Mouse (Mus musculus): Measurements from ENCODE around the gene Fam189b. TPM values are rescaled to one million over a fixed set of nuclear protein-coding genes. Genes with fewer than 3 reads are reported as not detected.

Gene Fam189b
- polyA plus RNA-seq, 1 experiment, result 0.84 TPM

DNA sequence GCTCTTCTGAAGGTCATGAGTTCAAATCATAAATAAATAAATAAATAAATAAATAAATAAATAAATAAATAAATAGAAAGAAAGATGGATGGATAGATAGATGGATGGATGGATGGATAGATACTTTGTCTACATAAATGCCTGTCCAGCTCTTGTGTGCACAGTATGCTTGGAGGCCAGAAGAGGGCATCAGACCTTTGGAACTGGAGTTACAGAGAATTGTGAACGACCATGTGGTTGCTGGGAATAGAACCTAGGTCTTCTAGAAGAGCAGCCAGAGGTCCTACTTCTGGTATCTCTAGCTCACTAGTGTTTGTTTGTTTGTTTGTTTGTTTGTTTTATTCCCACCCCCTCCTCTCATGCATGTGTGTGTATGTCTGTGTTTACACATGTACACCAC is 10.4 kb downstream of the Fam189b start:
- H3K4me3 ChIP-seq (replicated peaks), result no peak overlapping the region
- no peaks in the 10 kb centered on the region for H3K9me3 ChIP-seq (ENCODE audit: control insufficient read depth, low read length)
- H3K36me3 ChIP-seq (ENCODE audit: control insufficient read depth), result no peaks in the 10 kb centered on the region
- peaks cover 26% of the 10 kb centered on the region for H3K27me3 ChIP-seq (ENCODE audit: control insufficient read depth)
- peaks cover 23% of the 10 kb centered on the region for H3K4me1 ChIP-seq (ENCODE audit: control insufficient read depth)
- no peak for TF ChIP-seq GATA1 (IDR thresholded peaks at IDR 0.05; ENCODE audit: low read length)
- TF ChIP-seq TAL1 (IDR thresholded peaks at IDR 0.05; ENCODE audit: low read length), result no peak

GRCm38 (mm10) chr3:89193853-89194252 is 10.9 kb downstream of the Fam189b start:
- TF ChIP-seq GATA1 (IDR thresholded peaks at IDR 0.05; ENCODE audit: low read length), result no peak
- TF ChIP-seq TAL1 (IDR thresholded peaks at IDR 0.05; ENCODE audit: low read length), result no peak
- Histone ChIP-seq H3K4me1 (ENCODE audit: control insufficient read depth) (peaks cover 23% of the 10 kb centered on the region), H3K27me3 (ENCODE audit: control insufficient read depth) (peaks cover 23% of the 10 kb centered on the region), H3K36me3 (ENCODE audit: control insufficient read depth) (no peaks in the 10 kb centered on the region), H3K9me3 (ENCODE audit: control insufficient read depth, low read length) (no peaks in the 10 kb centered on the region), H3K4me3 (replicated peaks) (no peak overlapping the region)

DNA sequence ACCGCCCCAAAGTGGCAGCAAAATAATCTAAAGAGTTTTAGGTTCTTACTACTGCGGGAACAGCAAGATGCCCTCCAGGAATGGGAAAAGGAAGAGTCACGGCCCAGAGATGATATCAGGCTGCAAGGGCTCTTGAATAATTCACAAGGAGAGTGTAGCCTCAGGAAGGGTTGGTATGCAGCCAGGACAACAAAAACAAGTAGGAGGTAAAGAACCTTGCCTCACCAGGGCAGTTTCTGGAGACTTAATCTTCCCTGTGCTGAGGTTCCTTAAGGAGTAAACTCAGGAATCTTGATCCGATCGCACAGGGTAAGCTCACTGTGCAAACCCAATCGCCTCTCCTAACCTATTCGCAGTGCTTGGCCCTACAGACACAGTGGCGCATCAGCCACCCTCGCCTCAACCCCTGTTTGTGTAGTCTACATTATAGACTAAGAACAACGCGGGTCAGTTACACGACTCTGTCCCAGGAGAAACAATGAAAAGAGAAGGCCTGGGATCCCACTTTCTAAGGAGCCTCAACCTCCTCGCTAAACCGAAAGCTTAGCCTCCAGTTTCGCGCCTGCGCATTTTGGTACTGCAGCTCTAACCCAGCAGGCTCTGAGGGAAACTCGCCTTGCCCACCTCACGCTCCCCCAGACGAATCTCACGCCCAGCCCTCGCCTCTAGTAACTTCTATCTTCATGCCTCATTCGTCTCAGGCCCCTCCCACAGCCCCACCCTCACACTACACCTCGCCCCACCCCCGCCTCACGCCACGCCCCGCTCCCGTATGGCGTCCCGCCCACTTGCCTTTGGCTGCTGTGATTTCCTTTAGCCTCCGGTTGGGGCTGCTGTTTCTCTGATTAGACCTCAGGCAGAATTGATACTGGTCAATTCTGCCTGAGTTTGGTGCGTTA is 13.3 kb downstream of the Fam189b start:
- peak overlapping the region; percentile 64 for H3K4me3 ChIP-seq (replicated peaks)
- H3K9me3 ChIP-seq (ENCODE audit: control insufficient read depth, low read length), result no peaks in the 10 kb centered on the region
- TF ChIP-seq TAL1 (IDR thresholded peaks at IDR 0.05; ENCODE audit: low read length) (no peak), GATA1 (IDR thresholded peaks at IDR 0.05; ENCODE audit: low read length) (no peak)
- H3K36me3 ChIP-seq (ENCODE audit: control insufficient read depth), result no peaks in the 10 kb centered on the region
- peaks cover 11% of the 10 kb centered on the region for H3K27me3 ChIP-seq (ENCODE audit: control insufficient read depth)
- H3K4me1 ChIP-seq (ENCODE audit: control insufficient read depth), result peaks cover 23% of the 10 kb centered on the region

GRCm38 (mm10) chr3:89199839-89200238 is 16.9 kb downstream of the Fam189b start:
- H3K4me1 ChIP-seq (ENCODE audit: control insufficient read depth), result peaks cover 31% of the 10 kb centered on the region
- no peak overlapping the region for H3K4me3 ChIP-seq (replicated peaks)
- no peaks in the 10 kb centered on the region for H3K9me3 ChIP-seq (ENCODE audit: control insufficient read depth, low read length)
- peaks cover 5% of the 10 kb centered on the region for H3K36me3 ChIP-seq (ENCODE audit: control insufficient read depth)
- TF ChIP-seq GATA1 (IDR thresholded peaks at IDR 0.05; ENCODE audit: low read length) (no peak), TAL1 (IDR thresholded peaks at IDR 0.05; ENCODE audit: low read length) (no peak)
- peaks cover 11% of the 10 kb centered on the region for H3K27me3 ChIP-seq (ENCODE audit: control insufficient read depth)

- Histone ChIP-seq H3K4me1 (ENCODE audit: control insufficient read depth) (peaks cover 12% of the 10 kb centered on the region), H3K36me3 (ENCODE audit: control insufficient read depth) (peaks cover 31% of the 10 kb centered on the region), H3K4me3 (replicated peaks) (peak within 1 kb of the TSS; percentile 62), H3K27me3 (ENCODE audit: control insufficient read depth) (peaks cover 7% of the 10 kb centered on the region), H3K9me3 (ENCODE audit: control insufficient read depth, low read length) (no peaks in the 10 kb centered on the region)
- TF ChIP-seq GATA1 (IDR thresholded peaks at IDR 0.05; ENCODE audit: low read length) (no peak), TAL1 (IDR thresholded peaks at IDR 0.05; ENCODE audit: low read length) (no peak)
These were observed 19.6 kb downstream of the Fam189b start, which contains the start of gene Gba for GRCm38 (mm10) chr3:89202253-89203141. TSS of gene Gba (plus strand) at chr3:89202928.

DNA sequence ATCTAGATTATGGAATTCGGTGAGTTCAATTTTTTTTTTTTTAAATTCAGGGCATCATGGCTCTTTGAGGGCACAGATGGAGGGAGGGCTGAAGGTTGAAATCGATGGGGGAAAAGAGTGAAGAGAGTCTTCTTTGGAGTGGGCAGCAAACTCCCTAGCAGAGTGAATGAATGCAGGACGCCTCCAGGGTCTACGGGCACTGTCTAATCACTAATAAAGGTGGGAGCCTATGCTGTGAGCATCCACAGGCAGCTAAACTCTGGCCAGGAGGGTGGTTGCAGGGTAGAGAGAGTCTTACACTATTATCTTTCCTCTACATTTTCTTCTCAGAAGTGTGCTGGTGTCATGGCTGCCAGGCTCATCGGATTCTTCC is 20.2 kb downstream of the Fam189b start:
- Histone ChIP-seq H3K9me3 (ENCODE audit: control insufficient read depth, low read length) (no peaks in the 10 kb centered on the region), H3K4me1 (ENCODE audit: control insufficient read depth) (peaks cover 12% of the 10 kb centered on the region), H3K36me3 (ENCODE audit: control insufficient read depth) (peaks cover 37% of the 10 kb centered on the region), H3K4me3 (replicated peaks) (peak overlapping the region; percentile 62), H3K27me3 (ENCODE audit: control insufficient read depth) (peaks cover 4% of the 10 kb centered on the region)
- TF ChIP-seq TAL1 (IDR thresholded peaks at IDR 0.05; ENCODE audit: low read length) (no peak), GATA1 (IDR thresholded peaks at IDR 0.05; ENCODE audit: low read length) (no peak)

DNA sequence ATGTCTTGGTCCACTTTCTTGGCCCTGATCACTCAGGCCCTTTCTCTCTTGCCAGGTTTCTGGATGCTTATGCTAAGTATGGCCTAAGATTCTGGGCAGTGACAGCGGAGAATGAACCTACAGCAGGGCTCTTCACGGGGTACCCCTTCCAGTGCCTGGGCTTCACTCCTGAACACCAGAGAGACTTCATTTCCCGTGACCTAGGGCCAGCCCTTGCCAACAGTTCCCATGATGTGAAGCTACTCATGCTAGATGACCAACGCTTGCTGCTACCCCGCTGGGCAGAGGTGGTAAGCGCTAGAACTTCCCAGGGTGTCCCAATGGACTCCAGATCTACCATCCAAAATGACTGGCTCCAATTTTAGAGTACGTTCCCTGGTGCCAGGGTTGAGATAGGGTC is 23.1 kb downstream of the Fam189b start:
- H3K4me1 ChIP-seq (ENCODE audit: control insufficient read depth), result peaks cover 12% of the 10 kb centered on the region
- H3K27me3 ChIP-seq (ENCODE audit: control insufficient read depth), result no peaks in the 10 kb centered on the region
- no peak for TF ChIP-seq GATA1 (IDR thresholded peaks at IDR 0.05; ENCODE audit: low read length)
- no peak for TF ChIP-seq TAL1 (IDR thresholded peaks at IDR 0.05; ENCODE audit: low read length)

GRCm38 (mm10) chr3:89206695-89207094 is 23.8 kb downstream of the Fam189b start:
- no peak for TF ChIP-seq TAL1 (IDR thresholded peaks at IDR 0.05; ENCODE audit: low read length)
- TF ChIP-seq GATA1 (IDR thresholded peaks at IDR 0.05; ENCODE audit: low read length), result no peak
- no peaks in the 10 kb centered on the region for H3K9me3 ChIP-seq (ENCODE audit: control insufficient read depth, low read length)
- H3K36me3 ChIP-seq (ENCODE audit: control insufficient read depth), result peaks cover 71% of the 10 kb centered on the region

More for the DNA sequence above, 23.1 kb downstream of the Fam189b start:
- peaks cover 67% of the 10 kb centered on the region for H3K36me3 ChIP-seq (ENCODE audit: control insufficient read depth)
- no peaks in the 10 kb centered on the region for H3K9me3 ChIP-seq (ENCODE audit: control insufficient read depth, low read length)
- no peak overlapping the region for H3K4me3 ChIP-seq (replicated peaks)

More at GRCm38 (mm10) chr3:89206695-89207094, 23.8 kb downstream of the Fam189b start:
- H3K27me3 ChIP-seq (ENCODE audit: control insufficient read depth), result no peaks in the 10 kb centered on the region
- peaks cover 15% of the 10 kb centered on the region for H3K4me1 ChIP-seq (ENCODE audit: control insufficient read depth)
- no peak overlapping the region for H3K4me3 ChIP-seq (replicated peaks)

All from erythroblast, embryonic 14.5 days (primary cell).